Mouse (Mus musculus) liver, adult 2 months (tissue): ENCODE measurements around the gene Zfc3h1. TPM values are rescaled to one million over a fixed set of nuclear protein-coding genes. Genes with fewer than 3 reads are reported as not detected.

Source experiments
- DNase-seq: peaks from one replicate; pipeline ENCODE4 v3.0.0-alpha.2; 2011; ENCODE audit warnings: low read depth, low spot score; ENCODE audit errors: extremely low read depth
- H3K27ac ChIP-seq: fragments of 200-500 bp; replicated peaks from 2 replicates; pipeline ENCODE4 v1.5.1; 2012; ENCODE audit warnings: low read depth, mild to moderate bottlenecking, control low read depth, inconsistent platforms, low read length; ENCODE audit not compliant: insufficient read depth
- H3K27me3 ChIP-seq: fragments of 200-500 bp; 2 replicates; pipeline ENCODE4 v1.6.1; 2012; ENCODE audit warnings: mild to moderate bottlenecking, moderate library complexity, low read length, inconsistent platforms; ENCODE audit not compliant: control insufficient read depth, insufficient read depth
- H3K36me3 ChIP-seq: fragments of 200-500 bp; 2 replicates; pipeline ENCODE4 v1.6.1; 2012; ENCODE audit warnings: low read length, inconsistent platforms; ENCODE audit not compliant: control insufficient read depth, insufficient read depth
- H3K4me1 ChIP-seq: fragments of 200-500 bp; 2 replicates; pipeline ENCODE4 v1.6.1; 2011; ENCODE audit warnings: low read length; ENCODE audit not compliant: control insufficient read depth, insufficient read depth
- H3K4me3 ChIP-seq: fragments of 200-500 bp; 2 replicates; pipeline ENCODE4 v1.5.1; 2011; ENCODE audit warnings: low read depth, mild to moderate bottlenecking, control low read depth, low read length, moderate library complexity; ENCODE audit not compliant: insufficient read depth
- H3K79me2 ChIP-seq: fragments of 200-500 bp; 2 replicates; pipeline ENCODE4 v1.6.1; 2012; ENCODE audit warnings: inconsistent platforms, mild to moderate bottlenecking, low read length, moderate library complexity; ENCODE audit not compliant: control insufficient read depth, insufficient read depth
- H3K9ac ChIP-seq: fragments of 200-500 bp; 2 replicates; pipeline ENCODE4 v1.6.1; 2012; ENCODE audit warnings: low read depth, mild to moderate bottlenecking, control low read depth, inconsistent platforms, low read length
- CTCF ChIP-seq: fragments of 200-500 bp; IDR thresholded peaks from 2 replicates; pipeline ENCODE4 v1.5.1; 2011; ENCODE audit warnings: low read depth, low read length, control low read depth
- POLR2A ChIP-seq: fragments of 200-500 bp; IDR thresholded peaks from 2 replicates; pipeline ENCODE4 v1.6.1; 2011; ENCODE audit warnings: low read length, control low read depth; ENCODE audit not compliant: insufficient read depth; ENCODE audit errors: extremely low read depth
- WGBS: fragments of 180-500 bp; shearing (Covaris S2); methylation state at CpG from one replicate; pipeline ENCODE4 v1.1.7; 2018; 5-methylcytosine and 5-hydroxymethylcytosine counted together
- polyA plus RNA-seq: library from polyadenylated mRNA; depleted of rRNA; stranded (reverse); fragments of >200 nt; gene quantifications from 2 replicates; pipeline ENCODE4 v1.2.3, GENCODE M21; 2012
- total RNA-seq: library from RNA; depleted of rRNA; stranded (reverse); fragments of >200 nt; gene quantifications from 2 replicates; pipeline ENCODE4 v1.2.3, GENCODE M21; 2014

The Zfc3h1 gene
- total and polyA plus RNA-seq, 2 experiments = 7.9 to 31.6 TPM

DNA sequence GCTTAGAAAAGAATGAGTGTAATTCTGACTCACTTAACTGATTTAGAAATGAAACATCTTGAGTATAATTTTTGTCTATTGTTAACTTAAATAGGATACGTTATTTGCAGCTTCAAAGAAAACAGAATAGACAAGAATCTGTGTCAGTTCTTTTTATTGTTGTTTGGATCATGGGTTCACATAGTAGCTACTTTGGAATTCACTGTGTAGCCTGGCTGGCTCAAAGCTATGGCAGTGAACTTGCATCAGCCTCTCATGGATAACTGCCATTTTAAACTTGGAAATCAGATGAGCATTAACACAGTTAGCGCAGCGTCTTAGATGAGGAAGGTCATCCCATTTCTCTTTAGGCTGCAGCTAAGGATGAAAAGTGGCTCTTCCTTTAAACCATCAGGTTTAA lies 3.1 kb downstream of the Zfc3h1 start:
- Histone ChIP-seq H3K4me3 (no peak overlapping the region), H3K27ac (no peak overlapping the region), H3K9ac (no peak overlapping the region), H3K27me3 (no peaks in the 10 kb centered on the region), H3K79me2 (peaks cover 12% of the 10 kb centered on the region; the same call in 1 of the 2 replicates), H3K4me1 (peaks cover 8% of the 10 kb centered on the region), H3K36me3 (peaks cover 23% of the 10 kb centered on the region)
- peak; percentile 55 for DNase-seq
- TF ChIP-seq POLR2A = no peak
- no peak for TF ChIP-seq CTCF
- WGBS = 30% methylated on average over 3 of the region's 3 CpGs

DNA sequence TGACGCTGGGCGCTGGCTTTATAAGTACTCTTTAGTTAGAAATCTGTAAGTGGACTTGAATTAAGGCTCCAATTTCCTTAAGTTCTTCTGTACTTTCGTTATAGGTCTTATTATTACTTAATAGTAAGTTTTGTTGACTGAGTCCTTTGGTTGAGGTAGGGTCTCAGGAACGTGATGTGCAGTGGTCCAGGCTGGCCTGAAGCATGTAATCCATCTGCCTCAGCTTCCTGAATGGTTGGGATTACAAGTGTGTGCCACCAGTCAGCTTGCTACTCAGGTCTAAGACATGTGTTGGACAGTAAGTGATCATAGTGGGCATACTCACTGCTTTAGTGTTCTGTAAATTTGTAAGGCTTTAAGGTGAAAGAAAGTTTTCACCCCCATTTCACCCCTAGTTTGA lies 6.3 kb downstream of the Zfc3h1 start:
- Histone ChIP-seq H3K4me1 (peaks cover 8% of the 10 kb centered on the region), H3K27me3 (no peaks in the 10 kb centered on the region), H3K4me3 (no peak overlapping the region), H3K27ac (no peak overlapping the region), H3K36me3 (peaks cover 43% of the 10 kb centered on the region), H3K9ac (no peak overlapping the region), H3K79me2 (peaks cover 3% of the 10 kb centered on the region; the same call in 1 of the 2 replicates)
- no peak for DNase-seq
- TF ChIP-seq CTCF (no peak), POLR2A (no peak)
- WGBS = 90% methylated on average over 4 of the region's 4 CpGs

DNA sequence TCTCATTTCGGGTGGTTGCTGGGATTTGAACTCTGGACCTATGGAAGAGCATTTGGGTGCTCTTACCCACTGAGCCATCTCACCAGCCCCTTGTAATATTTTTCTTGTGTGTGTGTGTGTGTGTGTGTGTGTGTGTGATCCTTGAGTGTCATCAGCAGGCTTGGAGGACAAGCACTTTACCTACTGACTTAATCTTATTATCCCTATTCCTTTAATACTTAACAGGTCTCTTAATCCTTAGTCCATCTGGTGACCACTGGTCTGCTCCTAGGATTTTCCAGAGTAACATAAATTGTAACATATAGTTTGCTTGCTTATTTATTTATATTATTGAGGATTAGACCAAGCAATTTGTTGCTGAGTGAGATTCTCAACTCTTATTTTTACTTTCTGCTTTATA lies 7.1 kb downstream of the Zfc3h1 start:
- Histone ChIP-seq H3K79me2 (peaks cover 3% of the 10 kb centered on the region; the same call in 1 of the 2 replicates), H3K27me3 (no peaks in the 10 kb centered on the region), H3K27ac (no peak overlapping the region), H3K36me3 (peaks cover 45% of the 10 kb centered on the region), H3K9ac (no peak overlapping the region), H3K4me1 (peaks cover 3% of the 10 kb centered on the region), H3K4me3 (no peak overlapping the region)
- no peak for DNase-seq
- TF ChIP-seq CTCF = no peak
- TF ChIP-seq POLR2A = no peak
- 83% methylated on average over 1 of the region's 1 CpGs for WGBS

DNA sequence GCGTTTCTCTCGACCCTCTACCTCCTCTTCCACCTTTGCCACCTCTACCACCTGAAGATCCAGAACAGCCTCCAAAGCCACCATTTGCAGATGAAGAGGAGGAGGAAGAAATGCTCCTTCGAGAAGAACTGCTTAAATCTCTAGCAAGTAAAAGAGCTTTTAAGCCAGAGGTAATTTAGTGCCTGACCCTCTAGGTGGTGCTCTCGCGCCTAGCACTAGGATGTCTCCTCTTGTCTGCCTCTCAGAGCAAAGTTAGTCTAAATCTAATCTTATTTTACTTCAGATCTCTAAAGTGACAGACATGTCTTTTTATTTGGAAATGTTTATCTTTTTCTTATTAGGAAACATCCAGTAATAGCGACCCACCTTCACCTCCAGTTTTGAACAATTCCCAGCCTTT lies 21.6 kb downstream of the Zfc3h1 start:
- Histone ChIP-seq H3K9ac (no peak overlapping the region), H3K27ac (no peak overlapping the region), H3K36me3 (peaks cover 67% of the 10 kb centered on the region), H3K27me3 (no peaks in the 10 kb centered on the region), H3K4me3 (no peak overlapping the region), H3K79me2 (no peaks in the 10 kb centered on the region; the same call in 1 of the 2 replicates), H3K4me1 (no peaks in the 10 kb centered on the region)
- TF ChIP-seq POLR2A (no peak), CTCF (peak; percentile 58; the same call in 1 of the 2 replicates)
- DNase-seq = peak; percentile 30
- WGBS = 76% methylated on average over 6 of the region's 6 CpGs

DNA sequence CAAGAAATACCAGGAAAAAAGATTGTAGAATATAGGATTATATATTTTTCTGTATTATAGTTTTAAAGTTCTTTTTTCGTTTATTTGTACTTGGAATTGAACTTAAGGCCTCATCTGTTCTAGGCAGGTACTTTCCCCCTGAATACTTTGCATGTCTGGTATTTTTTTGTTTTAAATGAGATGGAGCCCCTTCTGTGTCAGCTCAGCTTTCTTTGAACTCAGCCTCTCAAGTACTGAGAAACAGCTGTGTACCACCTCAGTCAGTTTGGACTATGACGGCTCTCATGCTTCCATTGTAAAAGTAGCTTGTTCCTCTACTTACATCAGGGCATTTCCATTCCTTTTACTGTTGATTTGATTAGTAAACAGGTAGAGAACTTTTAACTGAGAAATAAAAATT lies 28.7 kb downstream of the Zfc3h1 start:
- peaks cover 72% of the 10 kb centered on the region for H3K36me3 ChIP-seq
- TF ChIP-seq CTCF = no peak
- no peak for TF ChIP-seq POLR2A
- no peak for DNase-seq
- no peaks in the 10 kb centered on the region for H3K27me3 ChIP-seq
- no peaks in the 10 kb centered on the region; the same call in 1 of the 2 replicates for H3K79me2 ChIP-seq
- H3K4me3 ChIP-seq = no peak overlapping the region
- no peak overlapping the region for H3K27ac ChIP-seq
- no peaks in the 10 kb centered on the region for H3K4me1 ChIP-seq
- no peak overlapping the region for H3K9ac ChIP-seq
- 94% methylated on average over 2 of the region's 2 CpGs for WGBS

DNA sequence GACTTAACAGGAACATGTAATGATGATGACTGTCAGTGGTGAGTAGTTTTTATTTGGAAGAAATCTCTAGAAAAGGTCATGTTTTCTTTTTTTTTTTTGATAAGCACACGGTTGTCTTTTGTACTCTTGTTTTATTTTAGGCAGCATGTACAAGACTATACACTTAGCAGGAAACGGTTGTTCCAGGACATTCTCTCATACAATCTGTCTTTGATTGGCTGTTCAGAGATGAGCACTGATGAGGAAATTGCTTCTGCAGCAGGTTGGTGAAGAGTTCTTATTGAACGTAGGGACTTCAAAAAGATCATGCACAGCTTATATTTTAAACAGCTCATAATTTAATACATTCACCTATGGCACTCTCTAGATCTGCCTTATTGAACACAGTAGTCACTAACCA lies 29.3 kb downstream of the Zfc3h1 start:
- no peaks in the 10 kb centered on the region for H3K27me3 ChIP-seq
- no peak overlapping the region for H3K4me3 ChIP-seq
- no peak overlapping the region for H3K27ac ChIP-seq
- no peaks in the 10 kb centered on the region for H3K4me1 ChIP-seq
- no peak for DNase-seq
- WGBS = 74% methylated on average over 3 of the region's 3 CpGs
- no peak overlapping the region for H3K9ac ChIP-seq
- TF ChIP-seq POLR2A (no peak), CTCF (no peak)
- H3K36me3 ChIP-seq = peaks cover 73% of the 10 kb centered on the region
- H3K79me2 ChIP-seq = no peaks in the 10 kb centered on the region; the same call in 1 of the 2 replicates
